Mouse (Mus musculus): ENCODE measurements around the gene Wbp1l. TPM values are rescaled to one million over a fixed set of nuclear protein-coding genes. Genes with fewer than 3 reads are reported as not detected.
A peak's percentile ranks its signal among the peaks of the same experiment; 100 is the strongest.

The Wbp1l gene
- polyA plus RNA-seq, 1 experiment from 2014 or later = 33.8 TPM

- peak overlapping the region; percentile 84 for H3K27ac ChIP-seq (replicated peaks; ENCODE audit: low read depth, low read length)
- H3K9me3 ChIP-seq (ENCODE audit: control insufficient read depth, low read length) = no peaks in the 10 kb centered on the region
- H3K4me3 ChIP-seq (replicated peaks; ENCODE audit: low read depth, low read length) = peak overlapping the region; percentile 72
- no peaks in the 10 kb centered on the region for H3K27me3 ChIP-seq (ENCODE audit: control insufficient read depth, insufficient read depth, low read length)
- 71% methylated on average over 11 of the region's 11 CpGs for WGBS
- DNase-seq (peak; percentile 34), ATAC-seq (ENCODE audit: low FRiP score, low TSS enrichment) (peak; percentile 57; the same call in 1 of the 2 replicates)
- H3K4me1 ChIP-seq (ENCODE audit: control insufficient read depth, insufficient read depth, low read length) = peaks cover 10% of the 10 kb centered on the region
- no peaks in the 10 kb centered on the region for H3K36me3 ChIP-seq (ENCODE audit: control insufficient read depth, insufficient read depth, low read length)
- peak overlapping the region; percentile 66 for H3K4me2 ChIP-seq (ENCODE audit: low read length)
- peak overlapping the region; percentile 80 for H3K9ac ChIP-seq (replicated peaks; ENCODE audit: low read length)
Observed at GRCm38 (mm10) chr19:46690387-46690786, 91.5 kb downstream of the Wbp1l start.

GRCm38 (mm10) chr19:46691078-46691477, 92.2 kb downstream of the Wbp1l start:
- Histone ChIP-seq H3K4me2 (ENCODE audit: low read length) (no peak overlapping the region; the same call in 1 of the 2 replicates), H3K4me1 (ENCODE audit: control insufficient read depth, insufficient read depth, low read length) (peaks cover 10% of the 10 kb centered on the region), H3K36me3 (ENCODE audit: control insufficient read depth, insufficient read depth, low read length) (no peaks in the 10 kb centered on the region), H3K9me3 (ENCODE audit: control insufficient read depth, low read length) (no peaks in the 10 kb centered on the region), H3K27me3 (ENCODE audit: control insufficient read depth, insufficient read depth, low read length) (no peaks in the 10 kb centered on the region), H3K27ac (replicated peaks; ENCODE audit: low read depth, low read length) (no peak overlapping the region), H3K4me3 (replicated peaks; ENCODE audit: low read depth, low read length) (no peak overlapping the region), H3K9ac (replicated peaks; ENCODE audit: low read length) (no peak overlapping the region)
- DNase-seq (no peak), ATAC-seq (ENCODE audit: low FRiP score, low TSS enrichment) (no peak)
- WGBS = 85% methylated on average over 2 of the region's 2 CpGs

DNA sequence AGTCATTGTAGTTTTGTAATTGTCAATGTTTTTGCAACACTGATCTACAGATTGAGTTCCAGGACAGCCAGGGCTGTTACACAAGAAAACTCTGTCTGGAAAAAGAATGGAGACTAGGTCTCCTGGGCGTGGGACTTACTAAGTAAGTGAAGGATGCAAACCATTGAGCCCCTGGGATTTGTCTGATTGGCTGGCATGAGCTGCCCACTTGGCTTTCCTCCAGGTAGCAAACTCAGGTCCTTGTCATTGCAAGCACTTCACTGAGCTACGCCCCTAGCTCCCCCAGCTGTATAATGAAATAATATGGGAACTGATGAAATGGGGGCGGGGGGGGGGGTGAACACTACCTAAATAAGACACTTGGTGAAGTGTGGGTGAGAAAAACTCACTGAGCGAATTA, 94.3 kb downstream of the Wbp1l start:
- no peak for ATAC-seq (ENCODE audit: low FRiP score, low TSS enrichment)
- Histone ChIP-seq H3K4me3 (replicated peaks; ENCODE audit: low read depth, low read length) (no peak overlapping the region), H3K27ac (replicated peaks; ENCODE audit: low read depth, low read length) (no peak overlapping the region), H3K9ac (replicated peaks; ENCODE audit: low read length) (no peak overlapping the region), H3K4me2 (ENCODE audit: low read length) (no peak overlapping the region), H3K4me1 (ENCODE audit: control insufficient read depth, insufficient read depth, low read length) (peaks cover 10% of the 10 kb centered on the region), H3K27me3 (ENCODE audit: control insufficient read depth, insufficient read depth, low read length) (no peaks in the 10 kb centered on the region), H3K36me3 (ENCODE audit: control insufficient read depth, insufficient read depth, low read length) (no peaks in the 10 kb centered on the region), H3K9me3 (ENCODE audit: control insufficient read depth, low read length) (no peaks in the 10 kb centered on the region)
- no peak for DNase-seq
- 87% methylated on average over 4 of the region's 4 CpGs for WGBS

DNA sequence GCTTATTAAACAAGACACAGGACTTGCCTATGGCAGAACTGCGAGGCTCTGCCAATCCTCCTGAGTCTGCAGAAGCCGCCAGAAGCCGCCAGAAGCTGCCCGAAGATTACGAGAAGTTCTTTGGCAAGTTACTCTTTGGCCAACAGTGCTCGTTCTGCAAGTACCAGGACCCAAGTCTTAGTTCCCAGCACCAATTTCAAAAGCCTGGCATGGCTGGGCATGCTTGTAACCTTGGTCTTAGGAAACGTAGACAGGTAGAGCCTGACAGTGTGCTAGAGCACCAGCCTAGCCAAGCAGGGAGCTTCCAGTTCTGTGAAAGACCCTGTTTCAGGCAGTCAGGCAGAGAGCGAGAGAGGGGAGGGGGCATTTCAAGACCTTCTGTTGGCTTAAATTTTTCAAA, 97.6 kb downstream of the Wbp1l start:
- Histone ChIP-seq H3K27me3 (ENCODE audit: control insufficient read depth, insufficient read depth, low read length) (no peaks in the 10 kb centered on the region), H3K4me3 (replicated peaks; ENCODE audit: low read depth, low read length) (no peak overlapping the region), H3K36me3 (ENCODE audit: control insufficient read depth, insufficient read depth, low read length) (peaks cover 2% of the 10 kb centered on the region; the same call in 1 of the 2 replicates), H3K4me1 (ENCODE audit: control insufficient read depth, insufficient read depth, low read length) (no peaks in the 10 kb centered on the region), H3K4me2 (ENCODE audit: low read length) (no peak overlapping the region), H3K27ac (replicated peaks; ENCODE audit: low read depth, low read length) (no peak overlapping the region), H3K9me3 (ENCODE audit: control insufficient read depth, low read length) (no peaks in the 10 kb centered on the region), H3K9ac (replicated peaks; ENCODE audit: low read length) (no peak overlapping the region)
- 97% methylated on average over 8 of the region's 8 CpGs for WGBS
- ATAC-seq (ENCODE audit: low FRiP score, low TSS enrichment) = no peak
- no peak for DNase-seq

- H3K9me3 ChIP-seq (ENCODE audit: control insufficient read depth, low read length) = no peaks in the 10 kb centered on the region
- no peak overlapping the region for H3K9ac ChIP-seq (replicated peaks; ENCODE audit: low read length)
- WGBS = 95% methylated on average over 7 of the region's 7 CpGs
- no peak for DNase-seq
- H3K36me3 ChIP-seq (ENCODE audit: control insufficient read depth, insufficient read depth, low read length) = peaks cover 3% of the 10 kb centered on the region; the same call in 1 of the 2 replicates
- no peaks in the 10 kb centered on the region for H3K4me1 ChIP-seq (ENCODE audit: control insufficient read depth, insufficient read depth, low read length)
- H3K27me3 ChIP-seq (ENCODE audit: control insufficient read depth, insufficient read depth, low read length) = no peaks in the 10 kb centered on the region
- no peak overlapping the region for H3K4me3 ChIP-seq (replicated peaks; ENCODE audit: low read depth, low read length)
- no peak overlapping the region for H3K4me2 ChIP-seq (ENCODE audit: low read length)
- no peak overlapping the region for H3K27ac ChIP-seq (replicated peaks; ENCODE audit: low read depth, low read length)
- no peak for ATAC-seq (ENCODE audit: low FRiP score, low TSS enrichment)
Observed at GRCm38 (mm10) chr19:46696943-46697342, 98.1 kb downstream of the Wbp1l start.

- 52% methylated on average over 19 of the region's 19 CpGs for WGBS
Observed at GRCm38 (mm10) chr19:46697840-46698517, 99.1 kb downstream of the Wbp1l start.

GRCm38 (mm10) chr19:46699011-46699481, 100.2 kb downstream of the Wbp1l start:
- Histone ChIP-seq H3K27ac (replicated peaks; ENCODE audit: low read depth, low read length) (no peak overlapping the region), H3K9ac (replicated peaks; ENCODE audit: low read length) (no peak overlapping the region), H3K27me3 (ENCODE audit: control insufficient read depth, insufficient read depth, low read length) (no peaks in the 10 kb centered on the region), H3K4me3 (replicated peaks; ENCODE audit: low read depth, low read length) (no peak overlapping the region), H3K9me3 (ENCODE audit: control insufficient read depth, low read length) (no peaks in the 10 kb centered on the region), H3K4me2 (ENCODE audit: low read length) (no peak overlapping the region), H3K36me3 (ENCODE audit: control insufficient read depth, insufficient read depth, low read length) (peaks cover 6% of the 10 kb centered on the region; the same call in 1 of the 2 replicates), H3K4me1 (ENCODE audit: control insufficient read depth, insufficient read depth, low read length) (no peaks in the 10 kb centered on the region)
- 80% methylated on average over 10 of the region's 10 CpGs for WGBS
- no peak for DNase-seq
- no peak for ATAC-seq (ENCODE audit: low FRiP score, low TSS enrichment)

More at GRCm38 (mm10) chr19:46697840-46698517, 99.1 kb downstream of the Wbp1l start:
- Histone ChIP-seq H3K4me2 (ENCODE audit: low read length) (no peak overlapping the region), H3K27ac (replicated peaks; ENCODE audit: low read depth, low read length) (no peak overlapping the region), H3K9ac (replicated peaks; ENCODE audit: low read length) (no peak overlapping the region), H3K27me3 (ENCODE audit: control insufficient read depth, insufficient read depth, low read length) (no peaks in the 10 kb centered on the region), H3K9me3 (ENCODE audit: control insufficient read depth, low read length) (no peaks in the 10 kb centered on the region), H3K4me3 (replicated peaks; ENCODE audit: low read depth, low read length) (no peak overlapping the region), H3K4me1 (ENCODE audit: control insufficient read depth, insufficient read depth, low read length) (no peaks in the 10 kb centered on the region), H3K36me3 (ENCODE audit: control insufficient read depth, insufficient read depth, low read length) (peaks cover 6% of the 10 kb centered on the region; the same call in 1 of the 2 replicates)
- ATAC-seq (ENCODE audit: low FRiP score, low TSS enrichment) (no peak), DNase-seq (no peak)

- DNase-seq (no peak), ATAC-seq (ENCODE audit: low FRiP score, low TSS enrichment) (no peak)
- WGBS = 89% methylated on average over 9 of the region's 9 CpGs
Observed at GRCm38 (mm10) chr19:46701156-46701555, 102.3 kb downstream of the Wbp1l start.

More at GRCm38 (mm10) chr19:46701156-46701555, 102.3 kb downstream of the Wbp1l start:
- Histone ChIP-seq H3K36me3 (ENCODE audit: control insufficient read depth, insufficient read depth, low read length) (peaks cover 6% of the 10 kb centered on the region; the same call in 1 of the 2 replicates), H3K27ac (replicated peaks; ENCODE audit: low read depth, low read length) (no peak overlapping the region), H3K27me3 (ENCODE audit: control insufficient read depth, insufficient read depth, low read length) (no peaks in the 10 kb centered on the region), H3K9ac (replicated peaks; ENCODE audit: low read length) (no peak overlapping the region), H3K4me2 (ENCODE audit: low read length) (no peak overlapping the region), H3K4me3 (replicated peaks; ENCODE audit: low read depth, low read length) (no peak overlapping the region), H3K4me1 (ENCODE audit: control insufficient read depth, insufficient read depth, low read length) (no peaks in the 10 kb centered on the region), H3K9me3 (ENCODE audit: control insufficient read depth, low read length) (no peaks in the 10 kb centered on the region)

Data from midbrain, embryonic 14.5 days (tissue).